Mouse (Mus musculus) central nervous system, embryonic 18 days (tissue): Measurements from ENCODE around the gene Clk4. TPM values are rescaled to one million over a fixed set of nuclear protein-coding genes. Genes with fewer than 3 reads are reported as not detected.

Source experiments
- polyA plus RNA-seq: library from polyadenylated mRNA; depleted of rRNA; stranded (reverse); fragments of >200 nt; gene quantifications from 2 replicates; pipeline ENCODE4 v1.2.3, GENCODE M21; 2012; rRNA removed

Clk4 gene
- polyA plus RNA-seq, result 172 and 182 TPM in 2 replicates

GRCm38 (mm10) chr11:51261680-51262219 is at the start of gene Clk4:
Gene Clk4 (plus strand): TSS chr11:51261730.

GRCm38 (mm10) chr11:51220308-51220707 is 41.2 kb upstream of the Clk4 start, which contains the start of gene Gm12569:
Gene Gm12569 (plus strand): TSS chr11:51220473.

GRCm38 (mm10) chr11:51262342-51263285 is 1.1 kb downstream of the Clk4 start, which contains the start of gene BC049762:
Gene BC049762 (minus strand): TSS chr11:51263046.

GRCm38 (mm10) chr11:51289564-51290041 is 28.1 kb downstream of the Clk4 start, which contains the start of gene Col23a1:
Gene Col23a1 (plus strand): TSS chr11:51289920.

Other genes starting within 250 kb of the Clk4 start
- gene Olfr54, start 247.5 kb upstream of the Clk4 start, polyA plus RNA-seq, result not detected in 2 replicates
- gene Olfr1375, start 213.6 kb upstream of the Clk4 start, polyA plus RNA-seq, result not detected in 2 replicates
- gene Zfp354a, start 202.5 kb upstream of the Clk4 start, polyA plus RNA-seq, result 12.3 and 16.9 TPM in 2 replicates
- gene Gm12569, start 41.3 kb upstream of the Clk4 start, polyA plus RNA-seq, result not detected in 2 replicates
- 0.12 TPM in 2 replicates for gene BC049762, start 1.3 kb downstream of the Clk4 start, polyA plus RNA-seq
- gene Col23a1, start 28.2 kb downstream of the Clk4 start, polyA plus RNA-seq, result 6.7 and 8.4 TPM in 2 replicates